In genomic region chr11:34290708-34291107, GRCm38 (mm10) we compare ENCODE assay signal across 19 mouse cellular contexts. TPM values are rescaled to one million over a fixed set of nuclear protein-coding genes. Genes with fewer than 3 reads are reported as not detected.
DNase-seq lines count a peak whose midpoint lies in the region; ATAC-seq lines count a peak whose summit lies in the region.
"Had no signal": no experiment of that assay in that cellular context is flagged by ENCODE, and none has a peak within 500 bp of the region (broad histone marks: within the 10 kb centered on the region; RNA-seq: fewer than 3 reads in every experiment).

No protein-coding gene starts in this region.

- DNase-seq in forebrain, embryonic 11.5 days (ENCODE audit: low spot score), result no peak
- DNase-seq in midbrain, embryonic 11.5 days (ENCODE audit: low spot score, missing footprints), result peak; percentile 87
- no peak for DNase-seq in B cell, adult 2 months
- DNase-seq: adrenal gland, adult 2 months; adrenal gland, postnatal 25 days; cerebellum, adult 18-20 months; cerebellum, adult 9-11 months; cerebellum, postnatal 36 days; gastrocnemius, adult 2 months; gastrocnemius, postnatal 25 days had no signal

- WGBS in forebrain, embryonic 11.5 days, result 10% methylated on average over 2 of the region's 2 CpGs
- WGBS in forebrain, embryonic 16.5 days, result 8% methylated on average over 2 of the region's 2 CpGs
- WGBS in midbrain, embryonic 11.5 days, result 10% methylated on average over 2 of the region's 2 CpGs
- 9% methylated on average over 2 of the region's 2 CpGs for WGBS in midbrain, embryonic 16.5 days
- WGBS in forebrain, embryonic 13.5 days, result 1% methylated on average over 2 of the region's 2 CpGs
- WGBS in midbrain, embryonic 13.5 days, result 12% methylated on average over 2 of the region's 2 CpGs

- no peak overlapping the region for H3K4me3 ChIP-seq in forebrain, embryonic 11.5 days (ENCODE audit: low read depth, low read length)
- no peak overlapping the region for H3K4me3 ChIP-seq in forebrain, embryonic 16.5 days (replicated peaks; ENCODE audit: low read length)
- no peak overlapping the region for H3K4me3 ChIP-seq in midbrain, embryonic 11.5 days (ENCODE audit: low read depth, low read length)
- H3K4me3 ChIP-seq in midbrain, embryonic 16.5 days (ENCODE audit: low read depth, low read length), result no peak overlapping the region
- H3K4me3 ChIP-seq in forebrain, embryonic 13.5 days, result no peak overlapping the region
- H3K4me3 ChIP-seq in midbrain, embryonic 13.5 days (replicated peaks), result no peak overlapping the region
- H3K4me3 ChIP-seq: embryonic facial prominence, embryonic 15.5 days; erythroblast, embryonic 14.5 days; gastrocnemius, adult 2 months; heart, embryonic 12.5 days; hindbrain, embryonic 12.5 days; intestine, embryonic 15.5 days had no signal

- H3K36me3 ChIP-seq in forebrain, embryonic 11.5 days (ENCODE audit: control insufficient read depth, insufficient read depth, low read length), result no peaks in the 10 kb centered on the region
- H3K36me3 ChIP-seq in forebrain, embryonic 16.5 days (ENCODE audit: control insufficient read depth, insufficient read depth), result no peaks in the 10 kb centered on the region
- H3K36me3 ChIP-seq in midbrain, embryonic 11.5 days (ENCODE audit: control insufficient read depth, insufficient read depth, low read length), result no peaks in the 10 kb centered on the region
- no peaks in the 10 kb centered on the region for H3K36me3 ChIP-seq in midbrain, embryonic 16.5 days (ENCODE audit: control insufficient read depth, insufficient read depth, low read length)
- no peaks in the 10 kb centered on the region for H3K36me3 ChIP-seq in forebrain, embryonic 13.5 days (ENCODE audit: poor library complexity, severe bottlenecking)
- H3K36me3 ChIP-seq in midbrain, embryonic 13.5 days, result no peaks in the 10 kb centered on the region
- H3K36me3 ChIP-seq: embryonic facial prominence, embryonic 15.5 days; heart, embryonic 12.5 days; hindbrain, embryonic 12.5 days; intestine, embryonic 15.5 days had no signal

- peaks cover 3% of the 10 kb centered on the region; the same call in 1 of the 2 replicates for H3K9me3 ChIP-seq in forebrain, embryonic 11.5 days (ENCODE audit: control insufficient read depth, low read length)
- no peaks in the 10 kb centered on the region for H3K9me3 ChIP-seq in forebrain, embryonic 16.5 days (ENCODE audit: control insufficient read depth, low read length)
- no peaks in the 10 kb centered on the region for H3K9me3 ChIP-seq in midbrain, embryonic 11.5 days (ENCODE audit: control insufficient read depth, low read length)
- H3K9me3 ChIP-seq in midbrain, embryonic 16.5 days (replicated peaks; ENCODE audit: control insufficient read depth, low read length, poor library complexity, severe bottlenecking), result no peaks in the 10 kb centered on the region; the same call in 1 of the 2 replicates
- H3K9me3 ChIP-seq in forebrain, embryonic 13.5 days (replicated peaks), result peaks cover 4% of the 10 kb centered on the region
- H3K9me3 ChIP-seq in midbrain, embryonic 13.5 days, result no peaks in the 10 kb centered on the region; the same call in 1 of the 2 replicates
- H3K9me3 ChIP-seq: embryonic facial prominence, embryonic 15.5 days; heart, embryonic 12.5 days; hindbrain, embryonic 12.5 days; intestine, embryonic 15.5 days had no signal

- peaks cover 3% of the 10 kb centered on the region; the same call in 1 of the 2 replicates for H3K27me3 ChIP-seq in forebrain, embryonic 11.5 days (ENCODE audit: control insufficient read depth, insufficient read depth, low read length)
- H3K27me3 ChIP-seq in forebrain, embryonic 16.5 days (replicated peaks; ENCODE audit: control insufficient read depth, insufficient read depth, low read length), result no peaks in the 10 kb centered on the region; the same call in 1 of the 2 replicates
- H3K27me3 ChIP-seq in midbrain, embryonic 11.5 days (ENCODE audit: control insufficient read depth, insufficient read depth, low read length), result peaks cover 33% of the 10 kb centered on the region
- H3K27me3 ChIP-seq in midbrain, embryonic 16.5 days (ENCODE audit: control insufficient read depth, insufficient read depth, low read depth, low read length), result peaks cover 5% of the 10 kb centered on the region; the same call in 1 of the 2 replicates
- peaks cover 5% of the 10 kb centered on the region for H3K27me3 ChIP-seq in forebrain, embryonic 13.5 days
- peaks cover 26% of the 10 kb centered on the region for H3K27me3 ChIP-seq in midbrain, embryonic 13.5 days
- H3K27me3 ChIP-seq: embryonic facial prominence, embryonic 15.5 days; intestine, embryonic 15.5 days had no signal

- H3K4me2 ChIP-seq in forebrain, embryonic 11.5 days (ENCODE audit: low read depth, low read length, severe bottlenecking), result no peak overlapping the region
- no peak overlapping the region for H3K4me2 ChIP-seq in forebrain, embryonic 16.5 days (ENCODE audit: low read length)
- H3K4me2 ChIP-seq in midbrain, embryonic 11.5 days, result no peak overlapping the region
- no peak overlapping the region for H3K4me2 ChIP-seq in midbrain, embryonic 16.5 days (ENCODE audit: low read length)
- no peak overlapping the region for H3K4me2 ChIP-seq in forebrain, embryonic 13.5 days
- H3K4me2 ChIP-seq in midbrain, embryonic 13.5 days (replicated peaks), result no peak overlapping the region
- H3K4me2 ChIP-seq: embryonic facial prominence, embryonic 15.5 days; heart, embryonic 12.5 days; hindbrain, embryonic 12.5 days; intestine, embryonic 15.5 days had no signal

- no peak for ATAC-seq in forebrain, embryonic 11.5 days (replicated peaks; ENCODE audit: low FRiP score)
- no peak for ATAC-seq in forebrain, embryonic 16.5 days
- peak; percentile 61 for ATAC-seq in midbrain, embryonic 11.5 days (ENCODE audit: low FRiP score)
- no peak for ATAC-seq in midbrain, embryonic 16.5 days
- 0 out of 2 replicates have a peak, but pooled peaks have one; percentile 33 for ATAC-seq in forebrain, embryonic 13.5 days
- no peak for ATAC-seq in midbrain, embryonic 13.5 days
- ATAC-seq: intestine, embryonic 15.5 days had no signal

- H3K4me1 ChIP-seq in forebrain, embryonic 11.5 days (replicated peaks; ENCODE audit: control insufficient read depth, insufficient read depth, low read length), result peaks cover 8% of the 10 kb centered on the region; the same call in 1 of the 2 replicates
- peaks cover 13% of the 10 kb centered on the region for H3K4me1 ChIP-seq in forebrain, embryonic 16.5 days (replicated peaks; ENCODE audit: control insufficient read depth, insufficient read depth, low read length)
- peaks cover 7% of the 10 kb centered on the region for H3K4me1 ChIP-seq in midbrain, embryonic 11.5 days (ENCODE audit: control insufficient read depth, insufficient read depth, low read length)
- H3K4me1 ChIP-seq in midbrain, embryonic 16.5 days (ENCODE audit: control insufficient read depth, insufficient read depth, low read length), result no peaks in the 10 kb centered on the region
- peaks cover 25% of the 10 kb centered on the region for H3K4me1 ChIP-seq in forebrain, embryonic 13.5 days
- H3K4me1 ChIP-seq in midbrain, embryonic 13.5 days (replicated peaks), result peaks cover 16% of the 10 kb centered on the region
- H3K4me1 ChIP-seq: embryonic facial prominence, embryonic 15.5 days; heart, embryonic 12.5 days; intestine, embryonic 15.5 days had no signal

- H3K9ac ChIP-seq in forebrain, embryonic 11.5 days (ENCODE audit: low read length), result no peak overlapping the region
- no peak overlapping the region for H3K9ac ChIP-seq in forebrain, embryonic 16.5 days (replicated peaks; ENCODE audit: low read depth, low read length)
- H3K9ac ChIP-seq in midbrain, embryonic 11.5 days (ENCODE audit: low read length), result no peak overlapping the region
- H3K9ac ChIP-seq in midbrain, embryonic 16.5 days (ENCODE audit: low read depth, low read length), result no peak overlapping the region
- no peak overlapping the region for H3K9ac ChIP-seq in forebrain, embryonic 13.5 days
- no peak overlapping the region for H3K9ac ChIP-seq in midbrain, embryonic 13.5 days (replicated peaks)
- H3K9ac ChIP-seq: embryonic facial prominence, embryonic 15.5 days; heart, embryonic 12.5 days; hindbrain, embryonic 12.5 days; intestine, embryonic 15.5 days had no signal

- H3K27ac ChIP-seq in forebrain, embryonic 11.5 days (ENCODE audit: low read depth, low read length), result 0 out of 2 replicates have a peak overlapping the region, but pooled peaks have one; percentile 8
- H3K27ac ChIP-seq in forebrain, embryonic 16.5 days (ENCODE audit: low read length), result no peak overlapping the region
- H3K27ac ChIP-seq in midbrain, embryonic 11.5 days (ENCODE audit: low read depth, low read length), result peak overlapping the region; percentile 40; the same call in 1 of the 2 replicates
- H3K27ac ChIP-seq in midbrain, embryonic 16.5 days (ENCODE audit: low read length), result no peak overlapping the region
- H3K27ac ChIP-seq in forebrain, embryonic 13.5 days, result no peak overlapping the region
- peak overlapping the region; percentile 15; the same call in 1 of the 2 replicates for H3K27ac ChIP-seq in midbrain, embryonic 13.5 days
- H3K27ac ChIP-seq: embryonic facial prominence, embryonic 15.5 days; gastrocnemius, adult 2 months; hindbrain, embryonic 12.5 days; intestine, embryonic 15.5 days had no signal

RNA-seq across cellular contexts. Expression of gene Fam196b, which starts 23.9 kb away (rescaled TPM):
- polyA plus RNA-seq in forebrain, embryonic 11.5 days (2014; fragmentation: Nextera tagmentation; extraction: Ambion mirVana), result 0.94 and 1.1 TPM in 2 replicates
- 1.5 and 2.5 TPM in 2 replicates for polyA plus RNA-seq in forebrain, embryonic 16.5 days (2015; fragmentation: Nextera tagmentation; extraction: Ambion mirVana)
- polyA plus RNA-seq in midbrain, embryonic 11.5 days (2014; fragmentation: Nextera tagmentation; extraction: Ambion mirVana), result 0.72 and 0.79 TPM in 2 replicates
- 6.2 and 6.6 TPM in 2 replicates for polyA plus RNA-seq in midbrain, embryonic 16.5 days (2015; fragmentation: Nextera tagmentation; extraction: Ambion mirVana)
- polyA plus RNA-seq in forebrain, embryonic 13.5 days (2015; fragmentation: Nextera tagmentation; extraction: Ambion mirVana), result 1.4 and 1.5 TPM in 2 replicates
- polyA plus RNA-seq in midbrain, embryonic 13.5 days (2015; fragmentation: Nextera tagmentation; extraction: Ambion mirVana), result 3.2 and 3.4 TPM in 2 replicates
- polyA plus RNA-seq: erythroblast, embryonic 14.5 days had no signal

Comparison
In these comparisons a context has a peak if more than half of its experiments do, and no peak if none do; other contexts are left out.
1. ATAC-seq: peak in midbrain, embryonic 11.5 days (single experiment) and forebrain, embryonic 13.5 days (single experiment); none in forebrain, embryonic 11.5 days (single experiment), forebrain, embryonic 16.5 days (single experiment), midbrain, embryonic 16.5 days (single experiment) and midbrain, embryonic 13.5 days (single experiment).
2. H3K27ac ChIP-seq: peak in forebrain, embryonic 11.5 days (single experiment), midbrain, embryonic 11.5 days (single experiment) and midbrain, embryonic 13.5 days (single experiment); none in forebrain, embryonic 16.5 days (single experiment), midbrain, embryonic 16.5 days (single experiment) and forebrain, embryonic 13.5 days (single experiment).